Mouse (Mus musculus): ENCODE results near the gene Gpr6. TPM values are rescaled to one million over a fixed set of nuclear protein-coding genes. Genes with fewer than 3 reads are reported as not detected.

The Gpr6 gene
- polyA plus RNA-seq (2017; shearing (Covaris generic)) = not detected

DNA sequence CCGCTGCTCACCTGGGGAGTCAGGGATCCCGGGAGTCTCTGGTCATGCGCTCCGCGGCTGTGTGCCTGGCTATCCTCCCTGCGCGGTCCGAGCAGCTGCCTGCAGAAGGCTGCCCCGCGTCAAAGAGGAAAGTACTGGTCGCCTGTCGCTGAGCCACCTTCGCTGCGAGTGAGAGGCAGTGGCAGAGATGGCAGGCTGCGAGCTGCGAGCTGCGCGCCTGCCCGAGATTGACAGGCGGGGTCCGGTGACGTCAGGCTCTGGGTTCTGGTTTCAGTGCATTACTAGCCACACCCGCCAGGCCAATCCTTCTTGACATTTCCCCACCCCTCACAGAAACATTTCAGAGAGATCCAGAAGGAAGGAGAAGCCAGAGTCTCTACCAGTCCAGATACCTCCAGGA, at the start of gene Gpr6:
TSS of gene Gpr6 (minus strand) at position 170 of the 400 bp plus-strand sequence.

Other genes starting within 250 kb of the Gpr6 start
- 54.5 TPM for gene Cdc40, start 189.0 kb downstream of the Gpr6 start, polyA plus RNA-seq (2017; shearing (Covaris generic))
- gene Wasf1, start 188.8 kb downstream of the Gpr6 start, polyA plus RNA-seq (2017; shearing (Covaris generic)) = 0.15 TPM
- 16.0 TPM for gene Fig4, start 231.0 kb upstream of the Gpr6 start, polyA plus RNA-seq (2017; shearing (Covaris generic))
- gene Ak9, start 231.7 kb upstream of the Gpr6 start, polyA plus RNA-seq (2017; shearing (Covaris generic)) = not detected

Measured in effector memory CD4-positive, alpha-beta T cell, adult 7 months (primary cell).